Mouse (Mus musculus) monocyte, adult 2 months (primary cell): ENCODE results near the gene Phkg2.

Experiments
- DNase-seq, 2 experiments: peaks; one replicate each; pipeline ENCODE4 v3.0.0; 2022; ENCODE audit warnings: low spot score in 2 of 2, low read depth in 1 of 2

Phkg2 gene

GRCm38 (mm10) chr7:127572895-127573471 is at the start of gene Phkg2:
Gene Phkg2, plus strand, starts transcription at chr7:127573340.
- DNase-seq: peak; percentile 82 to 85

GRCm38 (mm10) chr7:127541671-127542070 is 31.5 kb upstream of the Phkg2 start:
- DNase-seq: no peak

- no peak for DNase-seq
Observed at GRCm38 (mm10) chr7:127549116-127549835, 23.9 kb upstream of the Phkg2 start.

- DNase-seq: no peak
Observed at GRCm38 (mm10) chr7:127551558-127551957, 21.6 kb upstream of the Phkg2 start.

DNA sequence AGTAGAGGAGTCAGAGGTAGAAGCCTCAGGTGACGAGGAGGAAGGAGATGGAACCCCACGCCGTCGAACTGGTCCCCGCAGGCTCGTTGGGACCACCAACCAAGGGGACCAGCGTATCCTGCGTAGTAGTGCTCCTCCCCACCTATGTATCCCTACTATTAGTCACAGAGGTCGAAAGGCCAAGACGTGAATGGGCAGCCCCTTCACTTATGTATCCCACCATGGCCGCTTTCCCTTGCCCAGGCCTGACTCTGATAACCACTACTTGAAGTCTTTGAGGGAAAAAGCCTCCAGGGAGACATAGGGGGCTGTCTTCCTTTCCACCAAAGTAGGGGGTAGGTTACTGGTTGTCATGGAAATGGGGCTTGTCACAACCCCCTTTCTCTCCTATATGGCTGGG is 12.6 kb upstream of the Phkg2 start:
- DNase-seq: no peak

- DNase-seq: no peak
Observed at GRCm38 (mm10) chr7:127561340-127561858, 11.7 kb upstream of the Phkg2 start, which contains the start of gene Tmem265. Gene Tmem265, plus strand, starts transcription at chr7:127561390.

- no peak for DNase-seq
Observed at GRCm38 (mm10) chr7:127564381-127565150, 8.6 kb upstream of the Phkg2 start.

GRCm38 (mm10) chr7:127573503-127574008 is 416 bp downstream of the Phkg2 start:
- DNase-seq: no peak

DNA sequence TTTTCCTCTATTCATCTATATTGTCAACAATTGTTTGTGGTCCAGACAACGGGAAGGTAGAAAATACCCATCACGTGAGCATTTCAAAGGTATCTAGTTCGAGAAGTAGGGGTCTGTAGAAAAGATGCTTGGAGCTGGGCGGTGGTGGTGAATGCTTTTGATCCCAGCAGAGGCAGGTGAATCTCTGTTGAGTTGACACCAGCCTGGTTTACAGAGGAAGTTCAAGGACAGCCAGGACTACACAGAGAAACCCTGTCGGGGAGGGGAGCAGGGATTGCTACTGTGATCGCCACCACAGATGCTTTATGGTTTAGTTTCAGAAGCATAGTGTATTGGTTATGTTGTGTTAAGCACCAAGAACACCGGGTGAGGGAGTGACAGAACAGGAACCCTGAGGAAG is 975 bp downstream of the Phkg2 start:
- no peak for DNase-seq

- DNase-seq: no peak
Observed at GRCm38 (mm10) chr7:127583260-127583659, 10.1 kb downstream of the Phkg2 start.

DNA sequence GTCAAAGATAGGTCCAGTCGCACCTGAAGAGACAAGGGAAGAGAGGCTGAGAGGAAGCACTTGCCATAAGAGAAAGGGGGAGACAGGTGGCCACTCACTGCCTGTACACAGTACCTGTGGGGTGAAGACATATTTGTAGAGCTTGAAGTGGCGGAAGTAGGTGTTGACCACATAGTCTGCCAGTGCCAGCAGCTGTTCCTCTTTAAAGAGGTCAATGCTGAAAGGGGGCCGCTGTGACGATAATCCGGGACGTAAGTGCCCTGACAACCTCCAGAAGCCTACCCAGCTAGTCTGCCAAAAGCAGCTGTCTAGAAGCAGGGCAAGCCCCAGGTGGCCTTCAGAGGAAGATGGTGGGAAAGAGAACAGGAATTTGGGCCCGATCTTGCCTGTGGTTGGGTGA is 11.9 kb downstream of the Phkg2 start:
- DNase-seq: no peak

DNA sequence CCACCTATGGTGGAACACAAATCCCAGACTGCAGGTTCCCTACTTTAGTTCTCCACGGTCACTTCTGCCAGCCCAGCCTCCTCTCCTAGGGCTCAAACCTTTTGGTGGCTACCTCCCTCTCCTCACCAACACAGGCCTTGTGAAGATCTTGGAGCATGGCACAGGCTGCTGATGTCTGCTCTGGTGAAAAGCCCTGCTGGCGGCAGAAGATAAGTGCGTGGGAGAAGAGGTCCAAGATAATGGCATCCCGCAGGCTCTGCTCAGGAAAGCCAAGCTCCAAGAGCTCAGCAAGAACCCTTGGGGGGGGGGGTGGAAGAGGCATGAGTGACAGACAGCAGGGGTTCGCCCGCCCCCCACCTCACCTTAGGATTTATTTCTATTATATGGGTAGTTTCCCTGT is 13.0 kb downstream of the Phkg2 start:
- DNase-seq: no peak

DNA sequence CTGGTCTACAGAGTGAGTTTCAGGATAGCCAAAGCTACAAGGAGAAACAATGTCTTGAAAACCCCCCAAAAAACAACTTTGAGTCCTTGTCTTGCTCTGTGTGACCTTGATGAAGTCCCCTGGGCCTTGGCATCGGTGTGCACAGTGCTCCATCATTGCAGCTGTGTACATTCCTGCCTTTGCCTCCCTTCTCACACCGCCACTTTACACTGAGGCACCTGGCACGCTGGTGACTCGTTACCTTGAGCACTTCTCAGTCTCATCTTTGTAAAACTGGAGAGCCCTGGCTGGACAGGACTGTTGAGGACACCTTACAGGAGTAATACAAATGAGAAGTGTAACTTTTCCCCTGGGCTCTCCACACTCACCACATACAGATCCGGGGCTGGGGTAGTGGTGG is 14.1 kb downstream of the Phkg2 start:
- no peak for DNase-seq

DNA sequence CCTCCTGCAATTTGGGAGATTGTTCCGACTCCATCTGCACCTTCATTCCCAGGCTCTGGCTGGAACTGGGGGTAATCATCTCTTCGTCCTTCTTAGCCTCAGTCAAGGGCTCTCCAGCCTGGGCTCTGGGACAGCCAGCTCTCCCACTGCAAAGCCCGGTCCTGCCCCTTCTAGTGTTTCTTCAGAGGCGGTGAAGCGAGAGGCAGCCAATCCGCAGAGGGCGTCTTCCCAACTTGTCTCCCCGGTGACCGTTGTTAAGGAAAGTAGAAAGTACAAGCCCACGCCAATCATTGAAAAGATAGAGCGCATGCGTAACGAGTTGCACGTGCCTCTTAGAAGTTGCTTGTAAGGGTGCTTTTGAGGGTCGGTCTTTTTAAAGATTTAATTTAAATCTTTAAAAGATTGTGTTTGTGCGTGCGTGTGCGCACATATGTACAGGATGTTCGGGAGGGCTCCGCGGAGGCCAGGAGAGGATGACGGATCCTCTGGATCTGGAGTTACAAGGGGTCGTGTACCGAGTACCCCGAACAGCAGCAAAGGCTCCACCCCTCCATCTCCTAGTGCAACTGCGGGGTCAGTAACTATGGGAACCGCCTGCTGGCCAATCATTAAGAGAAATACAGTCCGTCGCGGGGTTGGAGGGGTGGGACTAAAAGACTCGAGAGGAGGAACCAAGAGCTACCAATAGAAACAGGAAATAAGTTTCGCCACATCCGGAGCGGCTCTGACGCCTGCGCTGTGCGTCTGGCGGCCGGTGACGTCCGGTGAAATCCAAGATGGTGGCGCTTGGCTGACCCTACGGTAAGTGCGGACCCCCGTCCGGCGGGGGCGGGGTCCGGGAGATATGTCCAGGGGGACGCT is 15.1 kb downstream of the Phkg2 start, which contains the start of the genes Ccdc189 and Rnf40:
TSS of gene Ccdc189 (minus strand) at position 585 of the 861 bp plus-strand sequence.
TSS of gene Rnf40 (plus strand) at position 757 of the 861 bp plus-strand sequence.
- peak; percentile 90 to 93 for DNase-seq

- no peak for DNase-seq
Observed at GRCm38 (mm10) chr7:127588901-127589300, 15.8 kb downstream of the Phkg2 start.

GRCm38 (mm10) chr7:127589637-127590036 is 16.5 kb downstream of the Phkg2 start:
- DNase-seq: no peak

- no peak for DNase-seq
Observed at GRCm38 (mm10) chr7:127591108-127591507, 18.0 kb downstream of the Phkg2 start.

DNA sequence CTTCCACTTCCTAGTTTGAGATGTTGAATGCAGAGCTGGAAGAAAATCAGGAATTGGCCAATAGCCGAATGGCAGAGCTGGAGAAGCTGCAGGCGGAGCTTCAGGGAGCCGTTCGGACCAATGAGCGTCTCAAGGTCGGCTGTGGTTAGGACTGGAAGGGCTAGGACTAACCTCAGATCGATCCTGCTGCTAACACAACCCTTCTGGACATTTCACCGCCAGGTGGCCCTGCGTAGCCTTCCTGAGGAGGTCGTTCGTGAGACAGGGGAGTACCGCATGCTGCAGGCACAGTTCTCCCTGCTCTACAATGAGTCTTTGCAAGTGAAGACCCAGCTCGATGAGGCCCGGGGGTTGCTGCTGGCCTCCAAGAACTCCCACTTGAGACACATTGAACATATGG is 19.4 kb downstream of the Phkg2 start:
- DNase-seq: no peak

DNA sequence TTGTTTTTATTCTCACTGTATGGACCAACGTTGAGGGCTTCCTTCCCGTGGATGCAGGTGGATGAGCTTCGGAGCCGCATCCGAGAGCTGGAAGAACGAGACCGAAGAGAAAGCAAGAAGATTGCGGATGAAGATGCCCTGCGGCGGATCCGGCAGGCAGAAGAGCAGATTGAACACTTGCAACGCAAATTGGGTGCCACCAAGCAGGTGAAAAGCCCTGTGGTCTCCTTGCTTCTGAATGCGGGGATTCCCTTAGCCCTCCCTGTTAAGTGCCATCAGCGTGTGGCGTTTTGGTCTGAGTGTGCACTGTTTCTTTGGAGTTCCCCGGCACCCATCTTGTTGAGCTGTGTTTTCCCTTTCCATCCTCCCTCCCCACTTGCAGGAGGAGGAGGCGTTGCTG is 23.6 kb downstream of the Phkg2 start:
- DNase-seq: no peak

DNA sequence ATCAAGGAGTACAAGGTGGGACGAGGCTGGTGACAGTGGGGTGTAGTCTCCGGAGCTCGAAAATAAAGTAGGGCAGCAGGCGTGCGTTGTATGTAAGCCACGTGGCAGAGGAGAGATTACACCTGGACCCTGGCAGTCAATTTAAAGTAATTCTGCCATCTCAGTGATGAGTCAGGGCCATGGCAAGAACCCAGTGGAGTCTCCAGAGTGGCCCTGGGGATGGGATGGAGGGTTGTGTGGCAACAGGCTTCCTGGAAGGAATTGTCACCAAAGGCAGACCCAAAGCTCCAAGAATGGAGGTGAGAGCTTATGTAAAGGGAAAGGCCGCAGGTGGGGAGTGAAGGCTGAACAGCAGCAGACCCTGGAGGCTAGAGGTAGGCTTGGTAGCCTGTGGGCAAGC is 27.5 kb downstream of the Phkg2 start:
- DNase-seq: no peak

DNA sequence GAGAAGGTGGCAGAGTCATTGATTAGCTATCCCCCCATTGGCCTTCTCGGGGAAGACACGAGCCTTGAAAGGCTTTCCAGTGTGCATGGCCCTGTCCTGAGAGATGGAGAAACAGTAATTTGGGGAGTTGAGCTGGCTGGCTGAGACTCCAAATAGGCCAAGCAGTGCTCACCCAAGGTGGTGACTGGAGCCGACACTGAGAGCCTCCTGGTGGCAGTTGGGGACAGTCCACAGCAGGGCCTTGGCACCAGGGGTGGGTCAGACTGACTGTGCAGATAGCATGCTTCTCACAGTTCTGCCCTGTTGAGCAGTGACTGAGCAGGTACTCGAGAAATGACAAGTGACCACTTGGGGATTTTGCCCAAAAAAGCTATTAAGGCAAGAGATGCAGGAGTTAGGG is 28.6 kb downstream of the Phkg2 start:
- DNase-seq: no peak
